Mouse (Mus musculus): ENCODE measurements around the gene Gm3298. TPM values are rescaled to one million over a fixed set of nuclear protein-coding genes. Genes with fewer than 3 reads are reported as not detected.
"Not testable (repeated sequence)": the region's sequence is repeated elsewhere in the genome, so short reads cannot be mapped to it uniquely, and the experiment has no call there.

Gm3298 gene
- not detected for total RNA-seq (2021)
- long read RNA-seq = 0 reads

- DNase-seq (ENCODE audit: low spot score in 2 of 2) = not testable (repeated sequence)
These were observed at the start of gene Gm3298 for GRCm38 (mm10) chr14:5015591-5015990. Gene Gm3298, plus strand, starts transcription at chr14:5015891.

- not testable (repeated sequence) for DNase-seq (ENCODE audit: low spot score in 2 of 2)
These were observed 32.1 kb upstream of the Gm3298 start, which contains the start of gene Gm8297 for GRCm38 (mm10) chr14:4983635-4984034. Gene Gm8297, plus strand, starts transcription at chr14:4983935.

- not testable (repeated sequence) for DNase-seq (ENCODE audit: low spot score in 2 of 2)
These were observed 34.6 kb downstream of the Gm3298 start, which contains the start of gene 4930555G01Rik for GRCm38 (mm10) chr14:5050329-5050728. Gene 4930555G01Rik, plus strand, starts transcription at chr14:5050629.

Other genes starting within 250 kb of the Gm3298 start
- not detected for gene Gm9602, start 239.6 kb upstream of the Gm3298 start, total RNA-seq (2021)
- gene Gm3269, start 177.8 kb upstream of the Gm3298 start, total RNA-seq (2021) = not detected
- 10 to 100 TPM in 1 of 2 experiments, 1 to 10 TPM in 1; 9.0 to 12.1 TPM for gene Gm3264, start 160.3 kb upstream of the Gm3298 start, total RNA-seq (2021)
- gene Gm3278, start 123.5 kb upstream of the Gm3298 start, total RNA-seq (2021) = not detected
- gene Gm8297, start 32.0 kb upstream of the Gm3298 start, total RNA-seq (2021) = not detected
- gene 4930555G01Rik, start 34.7 kb downstream of the Gm3298 start, total RNA-seq (2021) = not detected
- gene Gm8281, start 55.1 kb downstream of the Gm3298 start, total RNA-seq (2021) = 1 to 10 TPM; 1.5 to 1.8 TPM
- gene Gm8279, start 115.6 kb downstream of the Gm3298 start, total RNA-seq (2021) = not detected
- not detected for gene Gm3317, start 148.6 kb downstream of the Gm3298 start, total RNA-seq (2021)
- gene Gm8271, start 169.9 kb downstream of the Gm3298 start, total RNA-seq (2021) = not detected
- gene Gm3526, start 244.7 kb downstream of the Gm3298 start, total RNA-seq (2021) = not detected

Measured in layer of hippocampus, adult 18-20 months (tissue).